Mouse (Mus musculus): ENCODE data around the gene RPS10-NUDT3.

Gene RPS10-NUDT3

GRCm38 (mm10) chr17:27610679-27611518 is 24.1 kb downstream of the RPS10-NUDT3 start:
- no peak for DNase-seq (ENCODE audit: low spot score)

- no peak for DNase-seq (ENCODE audit: low spot score)
Measured at GRCm38 (mm10) chr17:27609576-27609975, 25.4 kb downstream of the RPS10-NUDT3 start.

- no peak for DNase-seq (ENCODE audit: low spot score)
Measured at GRCm38 (mm10) chr17:27603522-27604234, 31.3 kb downstream of the RPS10-NUDT3 start.

DNA sequence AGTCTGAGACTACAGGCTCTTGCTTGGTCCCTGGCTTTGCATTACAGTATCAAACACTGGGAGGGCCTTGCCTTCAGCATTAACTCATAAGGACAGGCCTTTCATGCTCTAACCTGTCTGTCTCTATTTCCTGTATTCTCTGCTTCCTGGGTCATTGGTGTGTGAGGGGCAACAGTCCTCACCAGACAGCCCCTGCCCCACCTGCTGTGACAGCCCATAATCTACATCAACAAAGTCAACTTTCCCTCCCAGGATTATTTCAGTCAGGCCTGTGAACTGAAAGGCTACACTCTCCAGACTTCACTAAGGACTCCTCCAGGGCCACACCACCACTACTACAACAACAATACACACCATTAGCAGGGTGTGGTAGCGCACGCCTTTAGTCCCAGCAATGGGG is 32.0 kb downstream of the RPS10-NUDT3 start:
- no peak for DNase-seq (ENCODE audit: low spot score)

DNA sequence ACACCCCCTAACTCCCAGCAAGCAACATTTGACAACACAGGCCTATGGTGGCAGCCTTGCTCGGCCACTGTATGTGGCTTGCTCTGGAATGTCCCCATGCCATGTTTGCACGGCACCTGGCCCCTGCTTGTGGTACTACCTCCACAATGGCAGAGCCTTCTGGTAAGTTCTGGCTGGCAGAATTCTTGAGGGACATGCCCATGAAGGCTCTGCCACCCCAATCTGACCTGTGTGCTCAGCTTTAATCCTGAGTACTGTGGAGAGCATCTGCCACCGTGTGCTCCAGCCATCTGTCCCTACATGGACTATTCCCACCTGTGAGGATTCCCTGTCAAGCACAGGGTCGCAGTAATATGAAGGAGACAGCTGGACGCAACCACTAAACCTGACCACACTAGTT is 34.2 kb downstream of the RPS10-NUDT3 start:
- DNase-seq (ENCODE audit: low spot score): no peak

- DNase-seq (ENCODE audit: low spot score): no peak
Measured at GRCm38 (mm10) chr17:27600286-27600685, 34.7 kb downstream of the RPS10-NUDT3 start.

- DNase-seq (ENCODE audit: low spot score): no peak
Measured at GRCm38 (mm10) chr17:27596376-27597190, 38.4 kb downstream of the RPS10-NUDT3 start.

GRCm38 (mm10) chr17:27595659-27596375 is 39.2 kb downstream of the RPS10-NUDT3 start:
- DNase-seq (ENCODE audit: low spot score): no peak

DNA sequence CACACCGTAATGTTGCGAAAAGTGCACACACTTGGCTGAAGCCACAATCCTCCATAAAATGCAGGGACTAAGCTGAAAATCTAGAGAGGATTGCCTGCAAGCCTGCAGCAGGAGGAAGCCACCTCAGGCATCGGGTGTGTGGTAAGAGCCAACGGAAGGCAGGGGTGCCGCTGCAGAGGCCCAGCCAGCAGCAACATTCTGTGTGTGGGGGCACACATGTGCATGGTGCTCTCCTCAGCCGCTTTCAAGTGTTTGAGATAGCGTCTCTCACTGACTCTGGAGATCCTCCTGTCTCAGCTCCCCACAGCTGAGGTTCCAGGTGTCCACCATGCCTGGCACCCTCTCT is 42.5 kb downstream of the RPS10-NUDT3 start:
- DNase-seq (ENCODE audit: low spot score): no peak

- peak; percentile 38 for DNase-seq (ENCODE audit: low spot score)
Measured at GRCm38 (mm10) chr17:27591826-27592564, 43.0 kb downstream of the RPS10-NUDT3 start.

DNA sequence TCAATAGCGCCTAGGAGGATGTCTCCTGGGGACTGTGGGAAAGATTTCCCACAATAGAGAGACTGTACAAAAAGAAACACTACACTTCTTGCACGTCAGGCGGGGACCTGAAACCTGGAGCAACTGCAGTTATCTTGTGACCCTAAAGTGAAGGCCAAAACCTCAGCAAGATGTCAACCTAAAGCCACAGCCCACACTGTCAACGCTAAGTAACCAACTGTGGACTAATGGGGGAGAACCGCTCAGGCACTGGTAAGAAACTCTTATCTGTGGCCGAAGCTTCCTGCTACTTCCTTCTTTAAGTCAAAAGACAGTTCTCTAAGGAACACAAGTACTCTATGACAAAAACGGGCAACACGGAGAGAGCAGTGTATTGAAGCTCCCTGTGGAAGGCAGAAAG is 46.8 kb downstream of the RPS10-NUDT3 start:
- DNase-seq (ENCODE audit: low spot score): no peak

DNA sequence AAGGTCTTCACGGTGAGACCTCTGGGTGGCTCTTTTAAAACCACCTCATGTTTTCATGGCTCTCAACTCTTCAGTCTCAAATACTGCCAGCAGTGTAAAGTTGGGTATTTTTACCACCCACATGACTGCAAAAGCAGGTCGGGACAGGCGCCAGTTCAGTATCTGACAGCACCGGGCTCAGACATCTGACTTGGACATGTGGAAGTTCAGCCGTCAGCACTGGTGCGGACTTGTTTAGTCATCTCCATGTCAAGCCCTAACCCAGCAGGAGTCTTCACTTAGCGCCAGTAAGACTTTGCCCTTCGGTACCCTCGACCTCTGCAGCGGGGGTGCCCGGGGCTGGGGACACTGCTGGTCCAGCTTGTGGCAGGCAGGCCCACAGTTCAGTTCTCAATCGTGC is 47.8 kb downstream of the RPS10-NUDT3 start:
- no peak for DNase-seq (ENCODE audit: low spot score)

DNA sequence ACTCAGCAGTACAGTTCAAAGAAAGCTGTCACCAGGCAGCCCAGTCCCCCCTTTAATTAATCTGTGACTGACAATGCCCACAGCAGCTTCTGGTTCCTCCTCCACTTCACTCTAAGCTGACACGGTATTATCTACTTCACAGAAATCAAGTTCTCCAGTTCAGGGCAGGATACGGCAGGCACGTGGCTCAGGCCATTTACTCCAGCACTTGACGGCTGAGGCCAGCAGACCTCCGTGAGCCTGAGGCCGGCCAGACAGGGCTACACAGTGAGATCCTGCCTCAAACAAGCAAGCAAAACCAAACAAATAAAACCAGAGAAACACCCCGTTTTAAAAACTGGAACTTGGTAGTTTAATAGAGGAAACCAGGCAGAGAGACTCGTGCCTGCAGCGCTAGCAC is 48.4 kb downstream of the RPS10-NUDT3 start:
- no peak for DNase-seq (ENCODE audit: low spot score)

GRCm38 (mm10) chr17:27583185-27583894 is 51.7 kb downstream of the RPS10-NUDT3 start:
- no peak for DNase-seq (ENCODE audit: low spot score)

- DNase-seq (ENCODE audit: low spot score): no peak
Measured at GRCm38 (mm10) chr17:27580392-27581068, 54.5 kb downstream of the RPS10-NUDT3 start.

- no peak for DNase-seq (ENCODE audit: low spot score)
Measured at GRCm38 (mm10) chr17:27579816-27580215, 55.2 kb downstream of the RPS10-NUDT3 start.

DNA sequence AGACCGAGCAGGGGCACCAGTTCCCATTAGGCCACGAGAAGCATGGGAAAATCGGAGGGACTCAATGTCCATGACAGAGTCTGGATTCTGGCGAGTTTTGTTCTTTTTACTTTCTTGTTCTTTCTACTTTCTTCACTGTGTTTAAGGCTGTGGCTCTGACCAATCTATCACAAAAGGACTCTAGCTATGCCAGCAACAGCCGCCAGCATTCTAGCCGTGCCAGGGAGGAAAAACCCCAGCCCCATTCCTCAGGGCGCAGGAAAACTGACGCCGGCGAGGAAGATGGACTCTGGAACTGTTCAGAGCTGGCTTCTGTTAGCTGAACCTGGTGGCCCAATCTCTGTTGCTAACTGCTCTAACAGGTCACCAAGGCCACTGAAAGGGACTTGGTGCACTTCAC is 56.5 kb downstream of the RPS10-NUDT3 start:
- no peak for DNase-seq (ENCODE audit: low spot score)

GRCm38 (mm10) chr17:27577468-27577867 is 57.6 kb downstream of the RPS10-NUDT3 start:
- no peak for DNase-seq (ENCODE audit: low spot score)

GRCm38 (mm10) chr17:27576056-27576455 is 59.0 kb downstream of the RPS10-NUDT3 start:
- no peak for DNase-seq (ENCODE audit: low spot score)

Measured in T-cell, adult 2 months (primary cell).